8 mouse cellular contexts compared by ENCODE assay signal in genomic region chr6:91474441-91475190, GRCm38 (mm10). TPM values are rescaled to one million over a fixed set of nuclear protein-coding genes. Genes with fewer than 3 reads are reported as not detected.
A peak's percentile ranks its signal among the peaks of the same experiment; 100 is the strongest.
DNase-seq lines count a peak whose midpoint lies in the region; ATAC-seq lines count a peak whose summit lies in the region.

No protein-coding gene starts in this region.

- peak overlapping the region; percentile 76 for H3K4me2 ChIP-seq in limb, embryonic 15.5 days
- H3K4me2 ChIP-seq in midbrain, embryonic 16.5 days (ENCODE audit: low read length) = peak overlapping the region; percentile 92

- peak overlapping the region; percentile 76; the same call in 1 of the 2 replicates for H3K27ac ChIP-seq in limb, embryonic 15.5 days
- H3K27ac ChIP-seq in midbrain, embryonic 16.5 days (ENCODE audit: low read length) = no peak overlapping the region

- H3K4me3 ChIP-seq in limb, embryonic 15.5 days = peak overlapping the region; percentile 79
- H3K4me3 ChIP-seq in midbrain, embryonic 16.5 days (ENCODE audit: low read depth, low read length) = peak overlapping the region; percentile 74

- peak overlapping the region; percentile 75 for H3K9ac ChIP-seq in limb, embryonic 15.5 days
- peak overlapping the region; percentile 86 for H3K9ac ChIP-seq in midbrain, embryonic 16.5 days (ENCODE audit: low read depth, low read length)

- WGBS in limb, embryonic 15.5 days = 46% methylated on average over 9 of the region's 9 CpGs
- 57% methylated on average over 9 of the region's 9 CpGs for WGBS in midbrain, embryonic 16.5 days

- peak; percentile 59 for DNase-seq in adrenal gland, postnatal 10 days
- DNase-seq in adrenal gland, adult 8-10 months = no peak
- DNase-seq in thymus, postnatal 4 days = peak; percentile 21
- no peak for DNase-seq in thymus, postnatal 0 days (ENCODE audit: low spot score)
- DNase-seq in gastrocnemius, postnatal 25 days = peak; percentile 63
- DNase-seq in spleen, postnatal 4 days (ENCODE audit: low spot score in 2 of 2) = no peak

- H3K9me3 ChIP-seq in limb, embryonic 15.5 days = no peaks in the 10 kb centered on the region
- no peaks in the 10 kb centered on the region for H3K9me3 ChIP-seq in midbrain, embryonic 16.5 days (replicated peaks; ENCODE audit: control insufficient read depth, low read length, poor library complexity, severe bottlenecking)

- H3K36me3 ChIP-seq in limb, embryonic 15.5 days = peaks cover 46% of the 10 kb centered on the region
- H3K36me3 ChIP-seq in midbrain, embryonic 16.5 days (ENCODE audit: control insufficient read depth, insufficient read depth, low read length) = peaks cover 22% of the 10 kb centered on the region

- H3K4me1 ChIP-seq in limb, embryonic 15.5 days = peaks cover 21% of the 10 kb centered on the region
- peaks cover 24% of the 10 kb centered on the region for H3K4me1 ChIP-seq in midbrain, embryonic 16.5 days (ENCODE audit: control insufficient read depth, insufficient read depth, low read length)

- no peaks in the 10 kb centered on the region for H3K27me3 ChIP-seq in limb, embryonic 15.5 days
- H3K27me3 ChIP-seq in midbrain, embryonic 16.5 days (ENCODE audit: control insufficient read depth, insufficient read depth, low read depth, low read length) = no peaks in the 10 kb centered on the region

- ATAC-seq in limb, embryonic 15.5 days (ENCODE audit: insufficient number of reproducible peaks, low FRiP score, low TSS enrichment, low read depth) = no peak
- ATAC-seq in midbrain, embryonic 16.5 days = no peak

RNA-seq across cellular contexts. Expression of gene Tmem43, which starts 1.1 kb away (rescaled TPM):
- total RNA-seq in adrenal gland, postnatal 10 days (2021) = 10 to 100 TPM; 25.6 to 35.3 TPM
- total RNA-seq in adrenal gland, adult 8-10 months (2022) = 10 to 100 TPM; 46.0 to 70.9 (median 60.9) TPM
- 44.3 and 44.5 TPM in 2 replicates for polyA plus RNA-seq in thymus, postnatal 0 days (2015; fragmentation: Nextera tagmentation; extraction: Ambion mirVana)
- total RNA-seq in gastrocnemius, postnatal 25 days (2021) = 10 to 100 TPM; 22.7 to 39.4 TPM
- 81.3 and 89.9 TPM in 2 replicates for polyA plus RNA-seq in limb, embryonic 15.5 days (2015; fragmentation: Nextera tagmentation; extraction: Ambion mirVana)
- 57.0 and 61.7 TPM in 2 replicates for polyA plus RNA-seq in midbrain, embryonic 16.5 days (2015; fragmentation: Nextera tagmentation; extraction: Ambion mirVana)

RNA-seq across cellular contexts. Expression of gene Chchd4, which starts 1.3 kb away (rescaled TPM):
- 10 to 100 TPM; 15.7 to 16.4 TPM for total RNA-seq in adrenal gland, postnatal 10 days (2021)
- total RNA-seq in adrenal gland, adult 8-10 months (2022) = 10 to 100 TPM; 16.6 to 19.3 (median 18.2) TPM
- 21.6 and 23.7 TPM in 2 replicates for polyA plus RNA-seq in thymus, postnatal 0 days (2015; fragmentation: Nextera tagmentation; extraction: Ambion mirVana)
- 1 to 10 TPM; 8.6 to 8.7 TPM for total RNA-seq in gastrocnemius, postnatal 25 days (2021)
- polyA plus RNA-seq in limb, embryonic 15.5 days (2015; fragmentation: Nextera tagmentation; extraction: Ambion mirVana) = 18.9 and 21.8 TPM in 2 replicates
- 41.1 and 43.8 TPM in 2 replicates for polyA plus RNA-seq in midbrain, embryonic 16.5 days (2015; fragmentation: Nextera tagmentation; extraction: Ambion mirVana)

RNA-seq across cellular contexts. Expression of gene Xpc, which starts 41.1 kb away (rescaled TPM):
- total RNA-seq in adrenal gland, postnatal 10 days (2021) = 10 to 100 TPM; 12.1 to 14.4 TPM
- 10 to 100 TPM; 19.6 to 24.0 (median 22.6) TPM for total RNA-seq in adrenal gland, adult 8-10 months (2022)
- 26.4 and 27.5 TPM in 2 replicates for polyA plus RNA-seq in thymus, postnatal 0 days (2015; fragmentation: Nextera tagmentation; extraction: Ambion mirVana)
- total RNA-seq in gastrocnemius, postnatal 25 days (2021) = 1 to 10 TPM; 6.4 to 6.9 TPM
- polyA plus RNA-seq in limb, embryonic 15.5 days (2015; fragmentation: Nextera tagmentation; extraction: Ambion mirVana) = 13.9 and 14.2 TPM in 2 replicates
- 18.6 and 20.4 TPM in 2 replicates for polyA plus RNA-seq in midbrain, embryonic 16.5 days (2015; fragmentation: Nextera tagmentation; extraction: Ambion mirVana)

RNA-seq across cellular contexts. Expression of gene Lsm3, which starts 41.1 kb away (rescaled TPM):
- 10 to 100 TPM; 46.1 to 54.1 TPM for total RNA-seq in adrenal gland, postnatal 10 days (2021)
- total RNA-seq in adrenal gland, adult 8-10 months (2022) = 10 to 100 TPM; 29.6 to 42.9 (median 37.4) TPM
- polyA plus RNA-seq in thymus, postnatal 0 days (2015; fragmentation: Nextera tagmentation; extraction: Ambion mirVana) = 327 and 351 TPM in 2 replicates
- total RNA-seq in gastrocnemius, postnatal 25 days (2021) = 10 to 100 TPM; 35.6 to 36.4 TPM
- polyA plus RNA-seq in limb, embryonic 15.5 days (2015; fragmentation: Nextera tagmentation; extraction: Ambion mirVana) = 186 and 202 TPM in 2 replicates
- polyA plus RNA-seq in midbrain, embryonic 16.5 days (2015; fragmentation: Nextera tagmentation; extraction: Ambion mirVana) = 129 and 135 TPM in 2 replicates

Comparison
In these comparisons a context has a peak if more than half of its experiments do, and no peak if none do; other contexts are left out.
1. DNase-seq: peak in adrenal gland, postnatal 10 days (single experiment), thymus, postnatal 4 days (single experiment) and gastrocnemius, postnatal 25 days (single experiment); none in adrenal gland, adult 8-10 months (single experiment), thymus, postnatal 0 days (single experiment) and spleen, postnatal 4 days (0 of 2).